Mouse (Mus musculus) heart, embryonic 14.5 days (tissue): ENCODE measurements at regions not wholly inside any gene's neighbourhood (a gene's known extent, or its start where the extent isn't known, plus 50 kb on each side); places are given as distances from the start of the nearest gene placed in this dataset.

ENCODE experiments used
- ATAC-seq: fragments of 200-750 bp; cut with Nextera tagmentation; 2 replicates; pipeline ENCODE4 v1.8.0; 2017; ENCODE audit warnings: low read depth, moderate TSS enrichment; ENCODE audit not compliant: insufficient number of reproducible peaks, insufficient read depth, low FRiP score
- H3K27ac ChIP-seq, 2 experiments: fragments of 200-500 bp in 1 of 2; fragments of 300-500 bp in 1 of 2; sonication (generic) in 1 of 2; replicated peaks in 1 of 2; 2 replicates each; pipeline ENCODE4 v1.5.1; 2012 to 2014; ENCODE audit warnings: low read depth in 2 of 2, low read length in 2 of 2, control low read depth in 1 of 2, mild to moderate bottlenecking in 1 of 2, mixed read lengths in 1 of 2; ENCODE audit not compliant: control insufficient read depth in 1 of 2, insufficient read depth in 1 of 2
- H3K27me3 ChIP-seq: fragments of 300-500 bp; sonication (generic); 2 replicates; pipeline ENCODE4 v1.6.1; 2014; ENCODE audit warnings: mild to moderate bottlenecking, low read length, control low read depth; ENCODE audit not compliant: control insufficient read depth, insufficient read depth
- H3K36me3 ChIP-seq: fragments of 300-500 bp; sonication (generic); 2 replicates; pipeline ENCODE4 v1.6.1; 2014; ENCODE audit warnings: mild to moderate bottlenecking, control low read depth, low read length, mixed read lengths; ENCODE audit not compliant: control insufficient read depth, insufficient read depth
- H3K4me1 ChIP-seq, 2 experiments: fragments of 200-500 bp in 1 of 2; fragments of 300-500 bp in 1 of 2; sonication (generic) in 1 of 2; 2 replicates each; pipeline ENCODE4 v1.6.1; 2012 to 2014; ENCODE audit warnings: low read length in 2 of 2, control low read depth in 1 of 2, mixed read lengths in 1 of 2; ENCODE audit not compliant: control insufficient read depth in 2 of 2, insufficient read depth in 2 of 2
- H3K4me2 ChIP-seq: fragments of 300-500 bp; sonication (generic); 2 replicates; pipeline ENCODE4 v1.6.1; 2014; ENCODE audit warnings: mild to moderate bottlenecking, low read length
- H3K4me3 ChIP-seq, 2 experiments: fragments of 200-500 bp in 1 of 2; fragments of 300-500 bp in 1 of 2; sonication (generic) in 1 of 2; 2 replicates each; pipeline ENCODE4 v1.5.1; 2012 to 2014; ENCODE audit warnings: low read length in 2 of 2, mild to moderate bottlenecking in 2 of 2, control low read depth in 1 of 2, low read depth in 1 of 2, moderate library complexity in 1 of 2; ENCODE audit not compliant: control insufficient read depth in 1 of 2, insufficient read depth in 1 of 2
- H3K9ac ChIP-seq: fragments of 300-500 bp; sonication (generic); 2 replicates; pipeline ENCODE4 v1.6.1; 2014; ENCODE audit warnings: mild to moderate bottlenecking, low read length
- H3K9me3 ChIP-seq: fragments of 300-500 bp; sonication (generic); 2 replicates; pipeline ENCODE4 v1.6.1; 2016; ENCODE audit warnings: low read length, control low read depth; ENCODE audit not compliant: control insufficient read depth
- WGBS: fragments of 180-500 bp; shearing (Covaris S2); extraction: QIAGEN DNeasy Blood & Tissue Kit; methylation state at CpG from one replicate; pipeline ENCODE4 v1.1.7; 2014; 5-methylcytosine and 5-hydroxymethylcytosine counted together

DNA sequence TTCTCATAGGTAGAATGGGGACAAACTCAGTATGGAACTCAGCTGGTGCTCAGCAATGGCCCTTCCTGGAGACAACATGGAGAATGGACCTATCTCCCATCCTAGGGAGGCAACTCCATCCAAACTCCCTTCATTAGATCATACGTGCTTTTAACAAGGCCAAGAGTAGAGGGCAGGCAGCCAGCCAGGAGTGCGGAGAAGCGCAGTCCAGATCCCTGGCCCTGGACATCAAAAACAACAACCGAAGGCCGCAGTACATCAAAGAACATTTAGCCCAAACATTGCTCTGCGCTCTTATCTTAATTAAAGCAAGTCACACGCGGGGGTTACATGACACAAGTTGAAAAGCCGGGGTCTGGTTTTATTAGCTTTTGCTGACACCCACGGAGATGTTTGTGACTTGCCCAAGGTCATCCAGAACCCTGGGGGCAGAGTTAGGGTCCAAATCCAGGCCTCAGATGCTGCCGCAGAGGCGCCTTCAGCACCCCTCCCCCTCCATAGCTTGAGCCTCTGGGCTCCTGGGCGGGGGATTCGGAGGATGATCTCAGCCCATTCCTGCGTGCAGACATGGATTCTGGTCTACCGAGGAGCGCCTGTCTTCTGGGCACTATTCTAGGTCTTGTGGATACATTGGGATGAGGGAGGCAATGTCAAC is 90.6 kb upstream of the Zbtb40 start:
- no peak for ATAC-seq
- H3K27ac ChIP-seq: no peak overlapping the region
- 61% methylated on average over 17 of the region's 17 CpGs for WGBS

DNA sequence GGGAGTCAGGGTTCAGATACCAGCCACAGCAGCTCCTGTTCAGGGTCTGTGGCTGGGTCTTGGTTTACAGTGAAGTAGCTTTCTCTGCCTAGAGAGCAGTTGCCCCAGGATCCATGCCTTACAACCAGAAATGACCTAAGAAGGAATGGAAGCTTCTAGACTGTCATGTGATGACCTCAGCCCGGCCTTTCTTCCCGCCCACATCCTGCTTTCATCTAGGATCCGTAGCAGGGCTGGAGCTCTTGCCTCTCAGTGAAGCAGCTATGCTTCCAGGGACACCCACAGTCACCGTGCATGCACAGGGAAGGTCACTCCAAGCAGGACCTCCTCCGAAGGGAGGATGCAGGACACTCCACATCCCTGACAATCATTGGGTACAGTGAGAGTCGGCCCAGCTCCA is 89.5 kb upstream of the Zbtb40 start:
- Histone ChIP-seq H3K36me3 (no peaks in the 10 kb centered on the region), H3K27me3 (no peaks in the 10 kb centered on the region), H3K27ac (no peak overlapping the region), H3K9ac (no peak overlapping the region), H3K9me3 (no peaks in the 10 kb centered on the region), H3K4me3 (no peak overlapping the region), H3K4me1 (peaks cover 8 to 15% of the 10 kb centered on the region in 2 experiments; a peak in 3 of 4 replicates), H3K4me2 (no peak overlapping the region)
- no peak for ATAC-seq
- 50% methylated on average over 6 of the region's 6 CpGs for WGBS

More for the DNA sequence above, 90.6 kb upstream of the Zbtb40 start:
- H3K4me1 ChIP-seq: peaks cover 0 to 8% of the 10 kb centered on the region in 2 experiments; a peak in 2 of 4 replicates
- no peaks in the 10 kb centered on the region for H3K36me3 ChIP-seq
- no peak overlapping the region for H3K4me2 ChIP-seq
- H3K9ac ChIP-seq: no peak overlapping the region
- no peaks in the 10 kb centered on the region for H3K9me3 ChIP-seq
- H3K27me3 ChIP-seq: no peaks in the 10 kb centered on the region
- no peak overlapping the region for H3K4me3 ChIP-seq

DNA sequence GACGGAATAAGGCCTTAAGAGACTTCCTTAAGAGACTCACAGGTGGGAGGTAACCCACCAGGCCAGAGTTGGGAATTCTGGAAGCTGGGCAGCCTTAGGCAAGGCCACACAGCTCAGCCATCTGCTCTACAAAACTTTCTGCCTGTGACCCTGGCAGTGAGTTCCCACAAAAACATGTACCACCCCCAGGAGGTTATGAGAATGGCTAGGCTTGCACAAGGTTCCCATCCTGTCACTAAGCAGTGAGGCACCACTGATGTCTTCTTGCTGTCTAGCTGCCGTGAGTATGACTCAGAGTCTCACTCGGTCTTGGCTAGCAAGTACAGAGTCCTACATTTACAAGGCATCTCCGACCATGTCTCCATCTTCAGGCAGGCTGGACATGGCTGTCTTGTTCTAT is 87.7 kb upstream of the Zbtb40 start:
- no peak overlapping the region for H3K9ac ChIP-seq
- no peaks in the 10 kb centered on the region for H3K27me3 ChIP-seq
- H3K36me3 ChIP-seq: no peaks in the 10 kb centered on the region
- H3K4me1 ChIP-seq: peaks cover 8 to 15% of the 10 kb centered on the region in 2 experiments; a peak in 3 of 4 replicates
- no peaks in the 10 kb centered on the region for H3K9me3 ChIP-seq
- H3K4me3 ChIP-seq: no peak overlapping the region
- no peak overlapping the region for H3K4me2 ChIP-seq
- WGBS: 82% methylated on average over 4 of the region's 4 CpGs
- H3K27ac ChIP-seq: no peak overlapping the region
- ATAC-seq: no peak

DNA sequence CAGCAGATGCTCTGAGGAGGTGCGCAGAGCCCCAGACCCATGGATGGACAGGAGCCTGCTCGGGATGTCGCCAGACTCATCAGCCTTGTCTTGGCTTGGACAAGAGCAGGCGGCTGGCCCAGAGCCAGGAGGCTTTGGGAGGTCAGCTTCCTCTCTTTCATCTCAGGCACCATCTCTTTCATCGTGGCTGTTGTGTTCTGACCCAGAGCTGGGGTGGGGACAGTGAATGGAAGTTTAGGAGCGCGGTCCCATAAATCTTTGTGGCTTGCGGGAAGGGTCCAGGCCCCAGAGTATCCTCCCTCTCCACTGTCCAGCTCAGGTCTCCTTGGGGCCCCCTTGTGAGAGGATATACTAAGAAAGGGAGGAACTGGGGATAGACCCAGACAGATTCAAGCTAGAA is 87.2 kb upstream of the Zbtb40 start:
- no peak for ATAC-seq

DNA sequence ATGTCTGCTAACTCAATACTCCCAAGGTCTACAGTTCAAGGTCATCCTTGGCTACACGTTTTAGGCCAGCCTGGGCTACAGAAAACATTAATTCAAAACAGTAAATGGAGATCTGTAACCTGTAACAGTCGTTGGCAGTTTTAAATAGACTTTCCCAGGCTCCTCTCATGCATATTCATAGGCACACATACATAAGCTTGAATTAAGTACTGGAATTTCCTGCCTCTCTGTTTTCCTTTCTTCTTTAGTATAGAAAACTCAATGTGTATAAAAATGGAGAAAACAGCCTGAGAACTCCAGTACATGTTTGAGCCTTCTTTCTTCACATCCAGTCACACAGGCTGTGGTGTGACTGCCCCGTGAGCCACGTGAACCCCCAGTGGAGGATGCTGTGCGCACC is 86.0 kb upstream of the Zbtb40 start:
- H3K27ac ChIP-seq: no peak overlapping the region
- H3K4me1 ChIP-seq: peaks cover 8 to 15% of the 10 kb centered on the region in 2 experiments; a peak in 3 of 4 replicates
- WGBS: 56% methylated on average over 5 of the region's 5 CpGs
- no peaks in the 10 kb centered on the region for H3K9me3 ChIP-seq
- H3K9ac ChIP-seq: no peak overlapping the region
- H3K36me3 ChIP-seq: no peaks in the 10 kb centered on the region
- H3K4me2 ChIP-seq: no peak overlapping the region
- no peak overlapping the region for H3K4me3 ChIP-seq
- H3K27me3 ChIP-seq: no peaks in the 10 kb centered on the region
- ATAC-seq: no peak

More for the DNA sequence above, 87.2 kb upstream of the Zbtb40 start:
- 65% methylated on average over 8 of the region's 8 CpGs for WGBS
- Histone ChIP-seq H3K36me3 (no peaks in the 10 kb centered on the region), H3K4me1 (peaks cover 8 to 15% of the 10 kb centered on the region in 2 experiments; a peak in 3 of 4 replicates), H3K27me3 (no peaks in the 10 kb centered on the region), H3K9ac (no peak overlapping the region), H3K4me3 (no peak overlapping the region), H3K4me2 (no peak overlapping the region), H3K9me3 (no peaks in the 10 kb centered on the region), H3K27ac (no peak overlapping the region)

DNA sequence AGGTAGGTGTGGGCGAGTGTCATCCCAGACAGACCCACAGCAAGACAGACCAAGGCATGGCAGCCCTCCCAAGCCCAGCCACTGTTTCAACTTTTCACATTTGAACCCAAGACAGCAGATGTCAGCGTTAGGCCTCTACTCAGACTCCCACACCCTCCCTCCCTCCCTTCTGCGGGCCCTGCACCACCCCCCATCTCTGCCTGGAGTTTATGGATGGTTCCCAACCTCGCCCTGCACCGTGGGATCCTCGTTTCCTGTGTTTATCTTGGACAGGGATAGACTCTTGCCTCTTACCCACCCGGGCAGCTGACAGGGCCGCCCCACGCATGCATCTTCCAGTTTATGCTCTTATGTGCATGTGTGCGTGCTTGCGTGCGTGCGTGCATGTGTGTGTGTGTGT is 85.2 kb upstream of the Zbtb40 start:
- Histone ChIP-seq H3K27ac (no peak overlapping the region), H3K4me1 (peaks cover 8 to 13% of the 10 kb centered on the region in 2 experiments; a peak in 3 of 4 replicates), H3K9ac (no peak overlapping the region), H3K27me3 (peaks cover 3% of the 10 kb centered on the region), H3K9me3 (no peaks in the 10 kb centered on the region), H3K4me3 (no peak overlapping the region), H3K4me2 (no peak overlapping the region), H3K36me3 (no peaks in the 10 kb centered on the region)
- WGBS: 39% methylated on average over 13 of the region's 13 CpGs
- 0 out of 2 replicates have a peak, but pooled peaks have one; percentile 15 for ATAC-seq

DNA sequence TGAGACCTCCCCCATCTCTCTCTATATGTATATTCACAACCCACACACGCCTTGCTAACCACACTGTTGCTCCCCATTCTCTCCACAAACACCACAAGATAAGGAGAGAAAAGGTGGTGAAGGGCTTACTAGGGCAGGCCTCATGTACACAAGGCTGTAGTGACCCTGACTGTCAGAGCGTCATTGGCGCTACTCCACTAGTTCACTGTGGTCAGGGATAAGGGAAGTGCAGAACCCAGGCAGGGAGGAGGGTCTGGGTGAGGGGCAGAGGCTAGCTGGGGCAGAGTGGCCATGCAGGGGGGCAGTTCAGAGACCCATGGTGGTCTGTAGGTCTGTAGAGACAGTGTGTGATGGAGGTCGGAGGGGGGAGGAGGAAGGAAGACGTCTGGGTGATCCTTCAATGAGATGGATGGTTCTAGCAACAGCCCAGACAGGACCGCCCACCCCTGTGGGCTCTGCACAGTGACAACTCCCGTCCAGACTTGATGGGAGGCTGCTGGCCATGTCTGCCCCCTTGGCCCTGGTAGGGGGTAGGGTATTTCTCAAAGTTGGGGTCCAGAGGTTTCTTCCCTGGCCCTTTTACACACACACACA is 82.1 kb upstream of the Zbtb40 start:
- Histone ChIP-seq H3K9ac (no peak overlapping the region), H3K27ac (no peak overlapping the region), H3K9me3 (no peaks in the 10 kb centered on the region), H3K36me3 (no peaks in the 10 kb centered on the region), H3K27me3 (peaks cover 19% of the 10 kb centered on the region), H3K4me2 (no peak overlapping the region), H3K4me1 (peaks cover 8 to 11% of the 10 kb centered on the region in 2 experiments; a peak in 3 of 4 replicates), H3K4me3 (no peak overlapping the region)
- no peak for ATAC-seq
- 42% methylated on average over 5 of the region's 7 CpGs for WGBS
